In the genomic region with DNA sequence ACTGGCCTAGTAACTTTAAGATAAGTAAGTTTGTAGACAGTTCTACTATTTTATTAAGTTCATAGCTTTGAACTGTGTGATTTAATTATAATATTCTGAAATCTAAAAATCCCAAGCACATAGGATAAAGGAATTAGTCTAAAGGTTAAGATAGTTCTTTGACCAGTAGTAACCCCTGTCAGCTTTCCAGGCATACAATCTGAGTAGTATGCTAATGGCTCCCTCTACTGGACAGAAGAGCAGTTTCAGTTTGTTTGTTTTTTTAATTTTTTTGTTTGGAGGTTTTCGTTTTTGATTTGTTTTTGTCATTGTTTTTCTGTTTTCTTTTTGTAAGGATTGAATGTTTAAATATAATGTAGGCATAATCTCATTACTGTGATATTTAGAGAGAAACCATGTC, we compare ENCODE assay signal across 8 mouse cellular contexts. TPM values are rescaled to one million over a fixed set of nuclear protein-coding genes. Genes with fewer than 3 reads are reported as not detected.
A peak's percentile ranks its signal among the peaks of the same experiment; 100 is the strongest.
DNase-seq lines count a peak whose midpoint lies in the region; ATAC-seq and TF ChIP-seq lines count a peak whose summit lies in the region.

No protein-coding gene starts in this region.

- H3K9me3 ChIP-seq in midbrain, embryonic 13.5 days = no peaks in the 10 kb centered on the region
- H3K9me3 ChIP-seq in midbrain, embryonic 16.5 days (replicated peaks; ENCODE audit: control insufficient read depth, low read length, poor library complexity, severe bottlenecking) = no peaks in the 10 kb centered on the region

- no peak for DNase-seq in gastrocnemius, adult 2 months
- DNase-seq in gastrocnemius, postnatal 14 days = no peak
- peak; percentile 11 for DNase-seq in embryo, embryonic 11.5 days (ENCODE audit: low read depth, low spot score)
- peak; percentile 79 for DNase-seq in retina, embryonic 14.5 days (ENCODE audit: low spot score)
- no peak for DNase-seq in gastrocnemius, postnatal 10 days
- no peak for DNase-seq in thymus, postnatal 4 days

- no peak overlapping the region; the same call in 1 of the 2 replicates for H3K4me3 ChIP-seq in gastrocnemius, adult 2 months
- no peak overlapping the region for H3K4me3 ChIP-seq in midbrain, embryonic 13.5 days (replicated peaks)
- no peak overlapping the region for H3K4me3 ChIP-seq in midbrain, embryonic 16.5 days (ENCODE audit: low read depth, low read length)

- intact Hi-C loops in gastrocnemius, adult 2 months (cut with DNase I) = loop anchor here (1.0 to 10.0 kb wide), 2 partner anchors 162 to 559 kb away; no protein-coding TSS in a partner anchor
- intact Hi-C loops in gastrocnemius, postnatal 14 days (cut with DNase I; ENCODE audit: low total_unique reads) = loop anchor here (2.0 kb wide), 1 partner anchor 161 kb away; no protein-coding TSS in a partner anchor

- H3K27ac ChIP-seq in gastrocnemius, adult 2 months = peak overlapping the region; percentile 6; the same call in 1 of the 2 replicates
- no peak overlapping the region for H3K27ac ChIP-seq in midbrain, embryonic 13.5 days
- H3K27ac ChIP-seq in midbrain, embryonic 16.5 days (ENCODE audit: low read length) = no peak overlapping the region

- peak; percentile 87 for TF ChIP-seq CTCF in gastrocnemius, adult 2 months (IDR thresholded peaks at IDR 0.05)

- no peak overlapping the region for H3K4me2 ChIP-seq in midbrain, embryonic 13.5 days (replicated peaks)
- H3K4me2 ChIP-seq in midbrain, embryonic 16.5 days (ENCODE audit: low read length) = no peak overlapping the region

- H3K27me3 ChIP-seq in midbrain, embryonic 13.5 days = no peaks in the 10 kb centered on the region
- no peaks in the 10 kb centered on the region for H3K27me3 ChIP-seq in midbrain, embryonic 16.5 days (ENCODE audit: control insufficient read depth, insufficient read depth, low read depth, low read length)

- 0 out of 2 replicates have a peak, but pooled peaks cover 3% of the 10 kb centered on the region for H3K36me3 ChIP-seq in midbrain, embryonic 13.5 days
- H3K36me3 ChIP-seq in midbrain, embryonic 16.5 days (ENCODE audit: control insufficient read depth, insufficient read depth, low read length) = no peaks in the 10 kb centered on the region

- peaks cover 2% of the 10 kb centered on the region; the same call in 1 of the 2 replicates for H3K4me1 ChIP-seq in midbrain, embryonic 13.5 days (replicated peaks)
- no peaks in the 10 kb centered on the region; the same call in 1 of the 2 replicates for H3K4me1 ChIP-seq in midbrain, embryonic 16.5 days (ENCODE audit: control insufficient read depth, insufficient read depth, low read length)

- WGBS in midbrain, embryonic 13.5 days = 12% methylated on average over 1 of the region's 1 CpGs
- 18% methylated on average over 1 of the region's 1 CpGs for WGBS in midbrain, embryonic 16.5 days

- no peak overlapping the region for H3K9ac ChIP-seq in midbrain, embryonic 13.5 days (replicated peaks)
- no peak overlapping the region for H3K9ac ChIP-seq in midbrain, embryonic 16.5 days (ENCODE audit: low read depth, low read length)

- 0 out of 2 replicates have a peak, but pooled peaks have one; percentile 53 for ATAC-seq in midbrain, embryonic 13.5 days
- no peak for ATAC-seq in midbrain, embryonic 16.5 days

RNA-seq across cellular contexts. Expression of a gene that starts 51.2 kb away (rescaled TPM):
- 10 to 100 TPM; 47.3 to 60.1 TPM for total RNA-seq in gastrocnemius, adult 2 months (2021)
- 10 to 100 TPM; 25.5 to 28.8 TPM for total RNA-seq in gastrocnemius, postnatal 14 days (2021)
- 7.5 and 8.4 TPM in 2 replicates for polyA plus RNA-seq in midbrain, embryonic 13.5 days (2015; fragmentation: Nextera tagmentation; extraction: Ambion mirVana)
- polyA plus RNA-seq in midbrain, embryonic 16.5 days (2015; fragmentation: Nextera tagmentation; extraction: Ambion mirVana) = 7.9 and 8.1 TPM in 2 replicates
- 10 to 100 TPM; 30.3 to 36.5 TPM for total RNA-seq in gastrocnemius, postnatal 10 days (2021)

RNA-seq across cellular contexts. Expression of a gene that starts 51.2 kb away (rescaled TPM):
- total RNA-seq in gastrocnemius, adult 2 months (2021) = 1 to 10 TPM; 5.3 to 7.4 TPM
- 1 to 10 TPM; 3.3 to 4.0 TPM for total RNA-seq in gastrocnemius, postnatal 14 days (2021)
- 5.4 and 5.7 TPM in 2 replicates for polyA plus RNA-seq in midbrain, embryonic 13.5 days (2015; fragmentation: Nextera tagmentation; extraction: Ambion mirVana)
- 7.7 and 7.8 TPM in 2 replicates for polyA plus RNA-seq in midbrain, embryonic 16.5 days (2015; fragmentation: Nextera tagmentation; extraction: Ambion mirVana)
- total RNA-seq in gastrocnemius, postnatal 10 days (2021) = 1 to 10 TPM; 2.9 to 6.1 TPM

Comparison
In these comparisons a context has a peak if more than half of its experiments do, and no peak if none do; other contexts are left out.
1. DNase-seq: peak in embryo, embryonic 11.5 days (single experiment) and retina, embryonic 14.5 days (single experiment); none in gastrocnemius, adult 2 months (single experiment), gastrocnemius, postnatal 14 days (single experiment), gastrocnemius, postnatal 10 days (single experiment) and thymus, postnatal 4 days (single experiment).